Mouse (Mus musculus) brain, adult 10 weeks (tissue): ENCODE data around the gene Gm14308. TPM values are rescaled to one million over a fixed set of nuclear protein-coding genes. Genes with fewer than 3 reads are reported as not detected.

ENCODE experiments used
- polyA plus RNA-seq: library from polyadenylated mRNA; stranded (reverse); fragments of 350-450 nt; fragmentation: Illumina TruSeq; extraction: RNeasy Lipid Tissue Mini Kit (QIAGEN cat#74804); gene quantifications from one replicate; pipeline ENCODE4 v1.2.3, GENCODE M21; 2015; ENCODE audit warnings: low read depth, low replicate concordance

Gene Gm14308
- polyA plus RNA-seq, result 11.1 TPM

GRCm38 (mm10) chr2:176636244-176636643, at the start of gene Gm14308:
Gene Gm14308 (minus strand): TSS chr2:176636344.

GRCm38 (mm10) chr2:176670222-176670621, 34.1 kb upstream of the Gm14308 start, which contains the start of gene Zfp973:
Gene Zfp973 (plus strand): TSS chr2:176670522.

Other genes starting within 250 kb of the Gm14308 start
- 18.0 TPM for gene Gm14435, start 212.8 kb downstream of the Gm14308 start, polyA plus RNA-seq
- gene Gm14434, start 149.6 kb downstream of the Gm14308 start, polyA plus RNA-seq, result 0.91 TPM
- gene Zfp967, start 115.3 kb downstream of the Gm14308 start, polyA plus RNA-seq, result not detected
- 24.5 TPM for gene Zfp973, start 34.2 kb upstream of the Gm14308 start, polyA plus RNA-seq
- gene Gm14305, start 72.0 kb upstream of the Gm14308 start, polyA plus RNA-seq, result 98.5 TPM
- gene Gm14295, start 162.3 kb upstream of the Gm14308 start, polyA plus RNA-seq, result 104 TPM
- gene Gm14408, start 194.8 kb upstream of the Gm14308 start, polyA plus RNA-seq, result not detected